Mouse (Mus musculus): Measurements from ENCODE around the gene Itpkb.
A peak's percentile ranks its signal among the peaks of the same experiment; 100 is the strongest.

The Itpkb gene

GRCm38 (mm10) chr1:180347059-180347458 lies 16.8 kb downstream of the Itpkb start:
- no peak for DNase-seq

- DNase-seq = no peak
Measured at GRCm38 (mm10) chr1:180347907-180348306, 17.6 kb downstream of the Itpkb start.

- DNase-seq = no peak
Measured at GRCm38 (mm10) chr1:180349090-180349489, 18.8 kb downstream of the Itpkb start.

- peak; percentile 57 to 61 for DNase-seq
Measured at GRCm38 (mm10) chr1:180352258-180352657, 22.0 kb downstream of the Itpkb start.

GRCm38 (mm10) chr1:180354129-180354528 lies 23.8 kb downstream of the Itpkb start:
- DNase-seq = no peak

GRCm38 (mm10) chr1:180354976-180355730 lies 24.9 kb downstream of the Itpkb start:
- DNase-seq = no peak

GRCm38 (mm10) chr1:180356176-180356575 lies 25.9 kb downstream of the Itpkb start:
- peak; percentile 50 to 52 for DNase-seq

- DNase-seq = no peak
Measured at GRCm38 (mm10) chr1:180356857-180357256, 26.6 kb downstream of the Itpkb start.

- no peak for DNase-seq
Measured at GRCm38 (mm10) chr1:180357893-180358331, 27.6 kb downstream of the Itpkb start.

GRCm38 (mm10) chr1:180358466-180358865 lies 28.2 kb downstream of the Itpkb start:
- DNase-seq = no peak

- no peak for DNase-seq
Measured at GRCm38 (mm10) chr1:180359311-180359710, 29.0 kb downstream of the Itpkb start.

- DNase-seq = no peak
Measured at GRCm38 (mm10) chr1:180362176-180362575, 31.9 kb downstream of the Itpkb start.

GRCm38 (mm10) chr1:180362844-180363243 lies 32.6 kb downstream of the Itpkb start:
- peak in 1 of 2 experiments; percentile 23 for DNase-seq

- DNase-seq = no peak
Measured at GRCm38 (mm10) chr1:180363317-180363716, 33.0 kb downstream of the Itpkb start.

GRCm38 (mm10) chr1:180364005-180364404 lies 33.7 kb downstream of the Itpkb start:
- DNase-seq = peak; percentile 53 to 62

GRCm38 (mm10) chr1:180364720-180365119 lies 34.4 kb downstream of the Itpkb start:
- no peak for DNase-seq

GRCm38 (mm10) chr1:180365180-180365810 lies 35.0 kb downstream of the Itpkb start:
- peak; percentile 98 for DNase-seq

GRCm38 (mm10) chr1:180365983-180366811 lies 35.9 kb downstream of the Itpkb start:
- peak in 1 of 2 experiments; percentile 32 for DNase-seq

- no peak for DNase-seq
Measured at GRCm38 (mm10) chr1:180367045-180367619, 36.8 kb downstream of the Itpkb start.

GRCm38 (mm10) chr1:180367626-180368025 lies 37.3 kb downstream of the Itpkb start:
- no peak for DNase-seq

- no peak for DNase-seq
Measured at GRCm38 (mm10) chr1:180368112-180368511, 37.8 kb downstream of the Itpkb start.

- no peak for DNase-seq
Measured at GRCm38 (mm10) chr1:180368646-180369045, 38.4 kb downstream of the Itpkb start.

Data from B cell, adult 2 months (primary cell).